Mouse (Mus musculus): ENCODE measurements at regions not wholly inside any gene's neighbourhood (a gene's known extent, or its start where the extent isn't known, plus 50 kb on each side); places are given as distances from the start of the nearest gene placed in this dataset.

DNA sequence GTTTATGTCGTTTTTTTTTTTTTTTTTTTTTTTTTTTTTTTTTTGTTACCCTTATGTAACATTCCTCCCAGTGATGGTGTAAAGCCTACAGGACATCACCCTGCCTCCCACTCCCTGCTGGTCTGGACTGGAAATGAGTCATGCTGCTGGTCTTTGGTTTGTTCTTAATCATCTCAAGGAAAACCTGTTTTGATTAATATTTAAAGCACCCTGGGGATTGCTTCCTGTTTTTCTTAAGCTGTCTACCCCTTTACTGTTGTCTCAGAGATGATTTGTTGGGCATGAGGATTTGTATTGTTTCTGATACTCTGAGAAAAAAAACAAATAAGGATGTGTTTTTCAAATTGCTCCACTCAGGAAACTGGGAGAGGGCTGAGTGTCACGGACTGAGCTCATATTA, 139.4 kb upstream of the Adgrl4 start:
- TF ChIP-seq POLR2A (IDR thresholded peaks at IDR 0.05; ENCODE audit: borderline replicate concordance, extremely low read depth, insufficient read depth, insufficient read length, poor library complexity, severe bottlenecking) (no peak), CTCF (IDR thresholded peaks at IDR 0.05; ENCODE audit: borderline replicate concordance, extremely low read depth, insufficient read depth, insufficient read length) (no peak)
